26 mouse cellular contexts compared by ENCODE assay signal in genomic region chr2:172288965-172289364, GRCm38 (mm10). TPM values are rescaled to one million over a fixed set of nuclear protein-coding genes. Genes with fewer than 3 reads are reported as not detected.
DNase-seq lines count a peak whose midpoint lies in the region; ATAC-seq and TF ChIP-seq lines count a peak whose summit lies in the region.
"Had no signal": no experiment of that assay in that cellular context is flagged by ENCODE, and none has a peak within 500 bp of the region (broad histone marks: within the 10 kb centered on the region; RNA-seq: fewer than 3 reads in every experiment).

No protein-coding gene starts in this region.

- 21% methylated on average over 10 of the region's 11 CpGs for WGBS in forebrain, embryonic 13.5 days
- 20% methylated on average over 10 of the region's 11 CpGs for WGBS in forebrain, postnatal 0 days
- WGBS in midbrain, embryonic 10.5 days, result 40% methylated on average over 10 of the region's 11 CpGs
- 32% methylated on average over 10 of the region's 11 CpGs for WGBS in midbrain, embryonic 15.5 days
- WGBS in forebrain, embryonic 16.5 days, result 20% methylated on average over 11 of the region's 11 CpGs
- WGBS in liver, embryonic 16.5 days (ENCODE audit: insufficient replicate concordance), result 22% methylated on average over 10 of the region's 11 CpGs

- H3K36me3 ChIP-seq in forebrain, embryonic 13.5 days (ENCODE audit: poor library complexity, severe bottlenecking), result no peaks in the 10 kb centered on the region
- H3K36me3 ChIP-seq in forebrain, postnatal 0 days (ENCODE audit: insufficient read depth), result no peaks in the 10 kb centered on the region
- H3K36me3 ChIP-seq in midbrain, embryonic 10.5 days, result no peaks in the 10 kb centered on the region
- H3K36me3 ChIP-seq in midbrain, embryonic 15.5 days (replicated peaks), result no peaks in the 10 kb centered on the region
- no peaks in the 10 kb centered on the region for H3K36me3 ChIP-seq in forebrain, embryonic 16.5 days (ENCODE audit: control insufficient read depth, insufficient read depth)
- no peaks in the 10 kb centered on the region for H3K36me3 ChIP-seq in liver, embryonic 16.5 days (ENCODE audit: control insufficient read depth, insufficient read depth)

- peak overlapping the region; percentile 44 for H3K27ac ChIP-seq in forebrain, embryonic 13.5 days
- no peak overlapping the region for H3K27ac ChIP-seq in forebrain, postnatal 0 days (ENCODE audit: low read depth, low read length)
- peak overlapping the region; percentile 50; the same call in 1 of the 2 replicates for H3K27ac ChIP-seq in midbrain, embryonic 10.5 days (replicated peaks)
- no peak overlapping the region for H3K27ac ChIP-seq in midbrain, embryonic 15.5 days
- H3K27ac ChIP-seq in forebrain, embryonic 16.5 days (ENCODE audit: low read length), result no peak overlapping the region
- peak overlapping the region; percentile 97 for H3K27ac ChIP-seq in liver, embryonic 16.5 days (ENCODE audit: low read length)

- H3K4me3 ChIP-seq in forebrain, embryonic 13.5 days, result no peak overlapping the region
- no peak overlapping the region for H3K4me3 ChIP-seq in forebrain, postnatal 0 days (ENCODE audit: low read depth, low read length)
- H3K4me3 ChIP-seq in midbrain, embryonic 10.5 days, result no peak overlapping the region
- no peak overlapping the region for H3K4me3 ChIP-seq in midbrain, embryonic 15.5 days
- H3K4me3 ChIP-seq in forebrain, embryonic 16.5 days (replicated peaks; ENCODE audit: low read length), result no peak overlapping the region
- no peak overlapping the region for H3K4me3 ChIP-seq in liver, embryonic 16.5 days (ENCODE audit: low read depth, low read length)

- H3K4me2 ChIP-seq in forebrain, embryonic 13.5 days, result no peak overlapping the region
- H3K4me2 ChIP-seq in forebrain, postnatal 0 days (ENCODE audit: low read depth), result no peak overlapping the region
- no peak overlapping the region for H3K4me2 ChIP-seq in midbrain, embryonic 15.5 days
- H3K4me2 ChIP-seq in forebrain, embryonic 16.5 days (ENCODE audit: low read length), result no peak overlapping the region
- H3K4me2 ChIP-seq in liver, embryonic 16.5 days (ENCODE audit: low read depth, low read length), result 0 out of 2 replicates have a peak overlapping the region, but pooled peaks have one; percentile 27

- no peaks in the 10 kb centered on the region for H3K9me3 ChIP-seq in forebrain, embryonic 13.5 days (replicated peaks)
- no peaks in the 10 kb centered on the region for H3K9me3 ChIP-seq in forebrain, postnatal 0 days (ENCODE audit: low read length)
- no peaks in the 10 kb centered on the region for H3K9me3 ChIP-seq in midbrain, embryonic 10.5 days (replicated peaks)
- H3K9me3 ChIP-seq in midbrain, embryonic 15.5 days, result no peaks in the 10 kb centered on the region
- no peaks in the 10 kb centered on the region for H3K9me3 ChIP-seq in forebrain, embryonic 16.5 days (ENCODE audit: control insufficient read depth, low read length)
- no peaks in the 10 kb centered on the region for H3K9me3 ChIP-seq in liver, embryonic 16.5 days (replicated peaks; ENCODE audit: control insufficient read depth, low read length)

- no peak overlapping the region; the same call in 1 of the 2 replicates for H3K9ac ChIP-seq in forebrain, embryonic 13.5 days
- no peak overlapping the region for H3K9ac ChIP-seq in forebrain, postnatal 0 days
- H3K9ac ChIP-seq in midbrain, embryonic 15.5 days, result no peak overlapping the region
- H3K9ac ChIP-seq in forebrain, embryonic 16.5 days (replicated peaks; ENCODE audit: low read depth, low read length), result no peak overlapping the region
- peak overlapping the region; percentile 61 for H3K9ac ChIP-seq in liver, embryonic 16.5 days (ENCODE audit: low read depth, low read length)

- no peak for TF ChIP-seq CTCF in forebrain, postnatal 0 days (IDR thresholded peaks at IDR 0.05; ENCODE audit: low read depth)

- peaks cover 31% of the 10 kb centered on the region for H3K4me1 ChIP-seq in forebrain, embryonic 13.5 days
- no peaks in the 10 kb centered on the region; the same call in 1 of the 2 replicates for H3K4me1 ChIP-seq in forebrain, postnatal 0 days (ENCODE audit: insufficient read depth)
- H3K4me1 ChIP-seq in midbrain, embryonic 10.5 days, result peaks cover 25% of the 10 kb centered on the region
- H3K4me1 ChIP-seq in midbrain, embryonic 15.5 days, result peaks cover 7% of the 10 kb centered on the region
- peaks cover 16% of the 10 kb centered on the region for H3K4me1 ChIP-seq in forebrain, embryonic 16.5 days (replicated peaks; ENCODE audit: control insufficient read depth, insufficient read depth, low read length)
- peaks cover 35% of the 10 kb centered on the region for H3K4me1 ChIP-seq in liver, embryonic 16.5 days (ENCODE audit: control insufficient read depth, low read depth, low read length)

- no peak for ATAC-seq in forebrain, embryonic 13.5 days
- ATAC-seq in forebrain, postnatal 0 days, result no peak
- ATAC-seq in midbrain, embryonic 15.5 days (replicated peaks), result no peak
- ATAC-seq in forebrain, embryonic 16.5 days, result peak; percentile 23; the same call in 1 of the 2 replicates
- ATAC-seq in liver, embryonic 16.5 days (ENCODE audit: low read depth), result peak; percentile 6; the same call in 1 of the 2 replicates
- ATAC-seq: hindbrain, embryonic 16.5 days; intestine, embryonic 16.5 days had no signal

- H3K27me3 ChIP-seq in forebrain, embryonic 13.5 days, result no peaks in the 10 kb centered on the region
- no peaks in the 10 kb centered on the region for H3K27me3 ChIP-seq in forebrain, postnatal 0 days (ENCODE audit: insufficient read depth, low read length)
- no peaks in the 10 kb centered on the region for H3K27me3 ChIP-seq in midbrain, embryonic 10.5 days (ENCODE audit: low read depth, poor library complexity, severe bottlenecking)
- no peaks in the 10 kb centered on the region for H3K27me3 ChIP-seq in midbrain, embryonic 15.5 days (replicated peaks)
- H3K27me3 ChIP-seq in forebrain, embryonic 16.5 days (replicated peaks; ENCODE audit: control insufficient read depth, insufficient read depth, low read length), result no peaks in the 10 kb centered on the region
- no peaks in the 10 kb centered on the region; the same call in 1 of the 2 replicates for H3K27me3 ChIP-seq in liver, embryonic 16.5 days (ENCODE audit: control insufficient read depth, insufficient read depth, low read depth, low read length)

- no peak for DNase-seq in forebrain, postnatal 0 days
- DNase-seq in midbrain, embryonic 10.5 days (ENCODE audit: low spot score), result no peak
- no peak for DNase-seq in gastrocnemius, postnatal 4 days (ENCODE audit: low spot score in 2 of 2)
- DNase-seq in layer of hippocampus, adult 18-20 months (ENCODE audit: low spot score in 2 of 2), result no peak
- DNase-seq: cerebellum, adult 18-20 months; cerebellum, postnatal 36 days; gastrocnemius, postnatal 10 days; retina, postnatal 1 day; thymus, postnatal 25 days had no signal

RNA-seq across cellular contexts. Expression of gene Mc3r, which starts 40.7 kb away (rescaled TPM):
- 0.10 and 0.15 TPM in 2 replicates for polyA plus RNA-seq in forebrain, embryonic 13.5 days (2015; fragmentation: Nextera tagmentation; extraction: Ambion mirVana)
- total RNA-seq in forebrain, postnatal 0 days (2014; rRNA removed), result 0.31 and 0.86 TPM in 2 replicates
- 0.29 and 0.53 TPM in 2 replicates for polyA plus RNA-seq in forebrain, postnatal 0 days (2015; fragmentation: Nextera tagmentation; extraction: Ambion mirVana)
- polyA plus RNA-seq in midbrain, embryonic 10.5 days (2016; fragmentation: Nextera tagmentation; extraction: Ambion mirVana), result not detected in 2 replicates
- 0.39 and 0.70 TPM in 2 replicates for polyA plus RNA-seq in midbrain, embryonic 15.5 days (2015; fragmentation: Nextera tagmentation; extraction: Ambion mirVana)
- polyA plus RNA-seq in forebrain, embryonic 16.5 days (2015; fragmentation: Nextera tagmentation; extraction: Ambion mirVana), result 0.17 and 0.20 TPM in 2 replicates
- polyA plus RNA-seq in liver, embryonic 16.5 days (2015; fragmentation: Nextera tagmentation; extraction: Ambion mirVana), result 0.04 and 0.06 TPM in 2 replicates
- not detected for total RNA-seq in gastrocnemius, postnatal 4 days (2021)
- total RNA-seq in layer of hippocampus, adult 18-20 months (2021), result under 1 TPM; 0.22 to 0.28 TPM
- total RNA-seq: adrenal gland, adult 18-20 months; adrenal gland, postnatal 4 days; gastrocnemius, postnatal 10 days; heart, adult 8-10 months; heart, postnatal 25 days; megakaryocyte progenitor cell, adult 5-6 weeks; monocyte, adult 5-6 weeks had no signal
- polyA plus RNA-seq: intestine, embryonic 16.5 days; kidney, embryonic 14.5 days; large intestine, adult 2 months; lung, embryonic 16.5 days; neural tube, embryonic 11.5 days; small intestine, adult 2 months had no signal

RNA-seq across cellular contexts. Expression of gene Fam210b, which starts 56.4 kb away (rescaled TPM):
- 39.5 and 41.9 TPM in 2 replicates for polyA plus RNA-seq in forebrain, embryonic 13.5 days (2015; fragmentation: Nextera tagmentation; extraction: Ambion mirVana)
- 14.9 and 17.5 TPM in 2 replicates for total RNA-seq in forebrain, postnatal 0 days (2014; rRNA removed)
- 43.5 and 49.3 TPM in 2 replicates for polyA plus RNA-seq in forebrain, postnatal 0 days (2015; fragmentation: Nextera tagmentation; extraction: Ambion mirVana)
- 24.3 and 33.1 TPM in 2 replicates for polyA plus RNA-seq in midbrain, embryonic 10.5 days (2016; fragmentation: Nextera tagmentation; extraction: Ambion mirVana)
- polyA plus RNA-seq in midbrain, embryonic 15.5 days (2015; fragmentation: Nextera tagmentation; extraction: Ambion mirVana), result 19.9 and 22.4 TPM in 2 replicates
- 77.9 and 93.9 TPM in 2 replicates for polyA plus RNA-seq in forebrain, embryonic 16.5 days (2015; fragmentation: Nextera tagmentation; extraction: Ambion mirVana)
- 136 and 144 TPM in 2 replicates for polyA plus RNA-seq in liver, embryonic 16.5 days (2015; fragmentation: Nextera tagmentation; extraction: Ambion mirVana)
- 1 to 10 TPM; 4.3 to 4.6 TPM for total RNA-seq in gastrocnemius, postnatal 4 days (2021)
- total RNA-seq in layer of hippocampus, adult 18-20 months (2021), result 10 to 100 TPM; 22.8 to 23.1 TPM

Comparison
In these comparisons a context has a peak if more than half of its experiments do, and no peak if none do; other contexts are left out.
1. ATAC-seq: peak in forebrain, embryonic 16.5 days (single experiment) and liver, embryonic 16.5 days (single experiment); none in forebrain, embryonic 13.5 days (single experiment), forebrain, postnatal 0 days (single experiment) and midbrain, embryonic 15.5 days (single experiment).
2. H3K27ac ChIP-seq: peak in forebrain, embryonic 13.5 days (single experiment), midbrain, embryonic 10.5 days (single experiment) and liver, embryonic 16.5 days (single experiment); none in forebrain, postnatal 0 days (single experiment), midbrain, embryonic 15.5 days (single experiment) and forebrain, embryonic 16.5 days (single experiment).